Mouse (Mus musculus) CH12.LX (cell line): Measurements from ENCODE around the gene Mpo. TPM values are rescaled to one million over a fixed set of nuclear protein-coding genes. Genes with fewer than 3 reads are reported as not detected.
A peak's percentile ranks its signal among the peaks of the same experiment; 100 is the strongest.

Source experiments
- DNase-seq: peaks from one replicate; pipeline ENCODE4 v3.0.0-alpha.2; 2013; ENCODE audit errors: extremely low read depth
- H3K27ac ChIP-seq: 2 replicates; pipeline ENCODE4 v1.5.1; 2012; ENCODE audit warnings: low read depth, mild to moderate bottlenecking, control low read depth, moderate library complexity; ENCODE audit not compliant: insufficient read depth
- H3K27me3 ChIP-seq: replicated peaks from 2 replicates; pipeline ENCODE3; 2012; ENCODE audit warnings: inconsistent platforms
- H3K36me3 ChIP-seq, 2 experiments: replicated peaks in 1 of 2; 2 replicates each; pipeline versions ENCODE3 to v1.6.1; 2012; ENCODE audit warnings: inconsistent platforms in 1 of 2, low read length in 1 of 2, mild to moderate bottlenecking in 1 of 2, mixed read lengths in 1 of 2, moderate library complexity in 1 of 2; ENCODE audit not compliant: control insufficient read depth in 1 of 2, insufficient read depth in 1 of 2
- H3K4me1 ChIP-seq, 2 experiments: 2 replicates each; pipeline ENCODE4 v1.6.1; 2012; ENCODE audit warnings: inconsistent platforms in 1 of 2, moderate library complexity in 1 of 2; ENCODE audit not compliant: insufficient read depth in 2 of 2, control insufficient read depth in 1 of 2
- H3K4me2 ChIP-seq: 2 replicates; pipeline ENCODE4 v1.6.1; 2012; ENCODE audit warnings: low read depth, mild to moderate bottlenecking, control low read depth; ENCODE audit not compliant: poor library complexity, insufficient read depth, severe bottlenecking
- H3K4me3 ChIP-seq, 3 experiments: fragments of 150-350 bp in 1 of 3; sonication (generic) in 1 of 3; replicated peaks in 1 of 3; 2 replicates each; pipeline versions ENCODE3 to v1.5.1; 2011 to 2012; ENCODE audit warnings: low read depth in 2 of 3, low read length in 2 of 3, mild to moderate bottlenecking in 2 of 3, moderate library complexity in 2 of 3, control low read depth in 1 of 3, improper control_type of control experiment in 1 of 3, inconsistent platforms in 1 of 3, mixed read lengths in 1 of 3; ENCODE audit not compliant: poor library complexity in 1 of 3
- H3K79me2 ChIP-seq: replicated peaks from 2 replicates; pipeline ENCODE4 v1.6.1; 2012; ENCODE audit warnings: mild to moderate bottlenecking, moderate library complexity; ENCODE audit not compliant: control insufficient read depth, poor library complexity, insufficient read depth, severe bottlenecking; ENCODE audit errors: extremely low read depth
- H3K9ac ChIP-seq: 2 replicates; pipeline ENCODE4 v1.6.1; 2012; ENCODE audit warnings: low read depth, mild to moderate bottlenecking, control low read depth, moderate library complexity; ENCODE audit not compliant: insufficient read depth
- H3K9me3 ChIP-seq: replicated peaks from 2 replicates; pipeline ENCODE3; 2012; ENCODE audit warnings: low read length, inconsistent platforms, mixed read lengths
- BHLHE40 ChIP-seq: IDR thresholded peaks from 2 replicates; pipeline ENCODE4 v1.6.1; 2011; ENCODE audit warnings: mild to moderate bottlenecking, low read depth, low read length, improper control_type of control experiment
- CHD2 ChIP-seq: IDR thresholded peaks from 2 replicates; pipeline ENCODE4 v1.6.1; 2011; ENCODE audit warnings: low read length, improper control_type of control experiment
- CTCF ChIP-seq, 2 experiments: IDR thresholded peaks in 1 of 2; conservative IDR thresholded peaks in 1 of 2; 2 replicates each; pipeline ENCODE4 v1.5.1; 2011 to 2012; ENCODE audit warnings: low read depth in 2 of 2, low read length in 2 of 2, improper control_type of control experiment in 1 of 2, inconsistent platforms in 1 of 2, mild to moderate bottlenecking in 1 of 2, moderate library complexity in 1 of 2
- ELF1 ChIP-seq: IDR thresholded peaks from 2 replicates; pipeline ENCODE4 v1.6.1; 2014; ENCODE audit warnings: low read depth, mild to moderate bottlenecking, inconsistent platforms, low read length, improper control_type of control experiment
- JUN ChIP-seq: IDR thresholded peaks from 2 replicates; pipeline ENCODE4 v1.6.1; 2011; ENCODE audit warnings: low read depth, mild to moderate bottlenecking, low read length, improper control_type of control experiment, moderate library complexity; ENCODE audit not compliant: insufficient read depth
- JUND ChIP-seq: conservative IDR thresholded peaks from 2 replicates; pipeline ENCODE4 v1.6.1; 2011; ENCODE audit warnings: low read depth, low read length, improper control_type of control experiment
- MAFK ChIP-seq: IDR thresholded peaks from 2 replicates; pipeline ENCODE4 v1.6.1; 2011; ENCODE audit warnings: low read length, improper control_type of control experiment; ENCODE audit not compliant: insufficient replicate concordance
- MEF2A ChIP-seq: IDR thresholded peaks from 2 replicates; pipeline ENCODE4 v1.6.1; 2014; ENCODE audit warnings: low read depth, mild to moderate bottlenecking, inconsistent platforms, low read length, improper control_type of control experiment, borderline replicate concordance
- MXI1 ChIP-seq: IDR thresholded peaks from 2 replicates; pipeline ENCODE4 v1.6.1; 2011; ENCODE audit warnings: mild to moderate bottlenecking, low read depth, low read length, improper control_type of control experiment
- MYC ChIP-seq: IDR thresholded peaks from 2 replicates; pipeline ENCODE4 v1.6.1; 2011; ENCODE audit warnings: low read depth, mild to moderate bottlenecking, improper control_type of control experiment, low read length
- NELFE ChIP-seq: IDR thresholded peaks from 2 replicates; pipeline ENCODE4 v1.6.1; 2011; ENCODE audit warnings: low read depth, low read length, improper control_type of control experiment
- PAX5 ChIP-seq: IDR thresholded peaks from 2 replicates; pipeline ENCODE4 v1.6.1; 2012; ENCODE audit warnings: low read length, inconsistent platforms, mixed read lengths
- POLR2AphosphoS2 ChIP-seq: IDR thresholded peaks from 2 replicates; pipeline ENCODE4 v1.6.1; 2011; ENCODE audit warnings: low read depth, low read length, improper control_type of control experiment
- RAD21 ChIP-seq: IDR thresholded peaks from 2 replicates; pipeline ENCODE4 v1.6.1; 2011; ENCODE audit warnings: low read depth, mild to moderate bottlenecking, low read length, improper control_type of control experiment, moderate library complexity
- RCOR1 ChIP-seq: conservative IDR thresholded peaks from 2 replicates; pipeline ENCODE4 v1.6.1; 2012; ENCODE audit warnings: low read depth, mild to moderate bottlenecking, inconsistent platforms, low read length, improper control_type of control experiment
- SMC3 ChIP-seq: IDR thresholded peaks from 2 replicates; pipeline ENCODE4 v1.6.1; 2011; ENCODE audit warnings: low read depth, low read length, improper control_type of control experiment
- TBP ChIP-seq: conservative IDR thresholded peaks from 2 replicates; pipeline ENCODE4 v1.6.1; 2011; ENCODE audit warnings: low read depth, low read length, improper control_type of control experiment
- UBTF ChIP-seq: IDR thresholded peaks from 2 replicates; pipeline ENCODE4 v1.6.1; 2012; ENCODE audit warnings: low read depth, mild to moderate bottlenecking, inconsistent platforms, low read length, improper control_type of control experiment, moderate library complexity
- USF1 ChIP-seq: IDR thresholded peaks from 2 replicates; pipeline ENCODE4 v1.6.1; 2014; ENCODE audit warnings: low read depth, mild to moderate bottlenecking, inconsistent platforms, low read length, improper control_type of control experiment
- ZC3H11A ChIP-seq: IDR thresholded peaks from 2 replicates; pipeline ENCODE4 v1.6.1; 2012; ENCODE audit warnings: low read depth, mild to moderate bottlenecking, inconsistent platforms, low read length, improper control_type of control experiment
- ZNF384 ChIP-seq: IDR thresholded peaks from 2 replicates; pipeline ENCODE4 v1.6.1; 2012; ENCODE audit warnings: low read depth, low read length, improper control_type of control experiment, inconsistent platforms
- dilution Hi-C: fragments of 300-500 bp; cut with MboI; formaldehyde crosslinking; loops from 2 replicates; pipeline ENCODE4 v1.14.3; 2020; ENCODE audit warnings: low sequenced_read_pairs; ENCODE audit not compliant: extremely low pct_unique_long_range_greater_than_20kb, extremely low pct_ligation_motif_present
- in situ Hi-C: fragments of 300-500 bp; cut with MboI; formaldehyde crosslinking; loops from 3 replicates; pipeline ENCODE4 v1.14.3; 2019; ENCODE audit warnings: low sequenced_read_pairs, low pct_ligation_motif_present, low pct_unique_long_range_greater_than_20kb, mixed read lengths
- polyA plus RNA-seq: library from polyadenylated mRNA; unstranded; fragments of >175 nt; gene quantifications from 2 replicates; pipeline ENCODE4 v1.2.1, GENCODE M21; 2012; ENCODE audit warnings: low read depth; ENCODE audit not compliant: insufficient read length
- total RNA-seq, 2 experiments: library from RNA; depleted of rRNA; stranded (reverse); fragments of 300-350 nt in 1 of 2; fragments of >200 nt in 1 of 2; gene quantifications; 2 replicates each; pipeline ENCODE4 v1.2.3; 2012 to 2014

Gene Mpo
- total and polyA plus RNA-seq, 3 experiments: not detected

- dilution Hi-C loops (no loop called here), in situ Hi-C loops (no loop called here)
Measured at GRCm38 (mm10) chr11:87770989-87771388, 22.4 kb upstream of the Mpo start.

GRCm38 (mm10) chr11:87772354-87772753 lies 21.0 kb upstream of the Mpo start:
- in situ Hi-C loops: no loop called here
- Histone ChIP-seq H3K79me2 (no peaks in the 10 kb centered on the region), H3K9me3 (no peaks in the 10 kb centered on the region), H3K4me1 (peaks cover 0 to 13% of the 10 kb centered on the region in 2 experiments; a peak in 2 of 4 replicates), H3K36me3 (peaks cover 79 to 97% of the 10 kb centered on the region in 2 experiments), H3K27me3 (no peaks in the 10 kb centered on the region), H3K4me3 (no peak overlapping the region), H3K4me2 (no peak overlapping the region), H3K27ac (no peak overlapping the region), H3K9ac (no peak overlapping the region)
- dilution Hi-C loops: no loop called here
- DNase-seq: no peak
- TF ChIP-seq CHD2 (no peak), BHLHE40 (no peak), JUND (no peak), POLR2AphosphoS2 (no peak), UBTF (no peak), USF1 (no peak), RAD21 (no peak), MYC (no peak), ZNF384 (no peak), SMC3 (no peak), TBP (no peak), MXI1 (no peak), ZC3H11A (no peak), PAX5 (no peak), JUN (no peak), ELF1 (no peak), MAFK (no peak), MEF2A (no peak), RCOR1 (no peak)

More at GRCm38 (mm10) chr11:87770989-87771388, 22.4 kb upstream of the Mpo start:
- H3K9ac ChIP-seq: no peak overlapping the region
- H3K4me1 ChIP-seq: peaks cover 0 to 13% of the 10 kb centered on the region in 2 experiments; a peak in 2 of 4 replicates
- no peak overlapping the region for H3K4me3 ChIP-seq
- peak; percentile 87 for DNase-seq
- H3K9me3 ChIP-seq: no peaks in the 10 kb centered on the region
- peaks cover 76 to 97% of the 10 kb centered on the region in 2 experiments for H3K36me3 ChIP-seq
- H3K27ac ChIP-seq: no peak overlapping the region
- no peaks in the 10 kb centered on the region for H3K27me3 ChIP-seq
- no peak overlapping the region for H3K4me2 ChIP-seq
- TF ChIP-seq ZC3H11A: peak; percentile 96
- no peak for TF ChIP-seq MXI1
- TF ChIP-seq NELFE: 0 out of 2 replicates have a peak, but pooled peaks have one; percentile 9
- TF ChIP-seq SMC3: peak; percentile 99
- peak; percentile 99 for TF ChIP-seq RAD21
- peak; percentile 95 to 99 for TF ChIP-seq CTCF (conservative IDR thresholded peaks at IDR 0.05 in 1 of 2, IDR thresholded peaks at IDR 0.05 in 1 of 2; ENCODE audit: low read depth in 2 of 2, low read length in 2 of 2)
- no peak for TF ChIP-seq POLR2AphosphoS2
- no peaks in the 10 kb centered on the region for H3K79me2 ChIP-seq
